Mouse (Mus musculus) kidney, postnatal 36 days (tissue): Measurements from ENCODE around the gene Gm3285.
A peak's percentile ranks its signal among the peaks of the same experiment; 100 is the strongest.

ENCODE experiments used
- DNase-seq, 2 experiments: peaks; one replicate each; pipeline ENCODE4 v3.0.0; 2021 to 2022; ENCODE audit warnings: mixed read lengths in 2 of 2

Gene Gm3285

GRCm38 (mm10) chr10:77861675-77862074 is at the start of gene Gm3285:
Gene Gm3285, plus strand, starts transcription at chr10:77861975.
- DNase-seq: no peak

- no peak for DNase-seq
Observed at GRCm38 (mm10) chr10:77814382-77814781, 47.4 kb upstream of the Gm3285 start, which contains the start of gene Gm2696. Gene Gm2696, plus strand, starts transcription at chr10:77814682.

GRCm38 (mm10) chr10:77815514-77815913 is 46.3 kb upstream of the Gm3285 start:
- DNase-seq: peak; percentile 3 to 53

GRCm38 (mm10) chr10:77818523-77818922 is 43.3 kb upstream of the Gm3285 start:
- no peak for DNase-seq

GRCm38 (mm10) chr10:77819203-77819602 is 42.6 kb upstream of the Gm3285 start:
- no peak for DNase-seq

GRCm38 (mm10) chr10:77826951-77827350 is 34.8 kb upstream of the Gm3285 start, which contains the start of gene Krtap10-4:
Gene Krtap10-4, minus strand, starts transcription at chr10:77827095.
- DNase-seq: no peak

- no peak for DNase-seq
Observed at GRCm38 (mm10) chr10:77835647-77836046, 26.1 kb upstream of the Gm3285 start, which contains the start of gene Krtap10-10. Gene Krtap10-10, plus strand, starts transcription at chr10:77835947.

DNA sequence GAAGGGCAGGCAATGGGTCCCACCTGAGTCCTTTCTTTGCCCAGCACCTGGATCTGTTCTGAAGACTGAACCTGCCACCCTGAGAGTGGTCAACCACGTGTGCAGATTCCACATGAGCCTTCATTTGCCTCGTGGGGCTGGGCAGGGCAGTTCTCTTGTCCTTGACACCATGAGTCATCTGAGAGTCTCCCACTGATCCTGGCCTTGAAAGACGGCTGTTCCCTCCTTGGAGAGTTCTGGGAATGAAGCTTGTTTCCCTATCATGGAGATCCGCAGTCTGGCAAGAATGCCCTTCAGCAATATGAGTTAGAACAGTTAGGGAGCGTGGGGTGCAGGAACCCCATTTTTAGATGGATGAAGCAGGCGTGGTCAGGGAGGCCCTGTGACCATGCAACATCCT is 22.8 kb upstream of the Gm3285 start:
- no peak for DNase-seq

- DNase-seq: no peak
Observed at GRCm38 (mm10) chr10:77846503-77846902, 15.3 kb upstream of the Gm3285 start, which contains the start of gene Gm36176. Gene Gm36176, plus strand, starts transcription at chr10:77846803.

- DNase-seq: no peak
Observed at GRCm38 (mm10) chr10:77846961-77847360, 14.8 kb upstream of the Gm3285 start.

- DNase-seq: no peak
Observed at GRCm38 (mm10) chr10:77847538-77847937, 14.2 kb upstream of the Gm3285 start.

DNA sequence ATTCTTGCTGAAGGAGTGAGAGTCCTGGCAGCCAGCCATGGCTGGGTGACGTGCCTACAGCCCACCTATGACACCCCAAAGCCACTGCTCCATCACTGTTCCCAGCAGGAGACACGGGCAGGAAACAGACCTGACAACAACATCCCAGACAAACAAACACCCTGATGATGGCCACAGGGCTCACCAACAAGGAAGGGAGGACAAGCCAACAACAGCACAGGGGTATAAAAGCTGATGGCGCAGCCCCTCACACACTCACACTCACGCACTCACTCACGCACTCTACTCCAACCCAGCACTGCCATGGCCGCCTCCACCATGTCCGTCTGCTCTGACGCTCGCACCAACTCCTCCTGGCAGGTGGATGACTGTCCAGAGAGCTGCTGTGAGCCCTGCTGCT is 9.2 kb upstream of the Gm3285 start, which contains the start of gene Gm10318:
Gene Gm10318 (plus strand): TSS at position 301 of the 400 bp plus-strand sequence.
- DNase-seq: no peak

DNA sequence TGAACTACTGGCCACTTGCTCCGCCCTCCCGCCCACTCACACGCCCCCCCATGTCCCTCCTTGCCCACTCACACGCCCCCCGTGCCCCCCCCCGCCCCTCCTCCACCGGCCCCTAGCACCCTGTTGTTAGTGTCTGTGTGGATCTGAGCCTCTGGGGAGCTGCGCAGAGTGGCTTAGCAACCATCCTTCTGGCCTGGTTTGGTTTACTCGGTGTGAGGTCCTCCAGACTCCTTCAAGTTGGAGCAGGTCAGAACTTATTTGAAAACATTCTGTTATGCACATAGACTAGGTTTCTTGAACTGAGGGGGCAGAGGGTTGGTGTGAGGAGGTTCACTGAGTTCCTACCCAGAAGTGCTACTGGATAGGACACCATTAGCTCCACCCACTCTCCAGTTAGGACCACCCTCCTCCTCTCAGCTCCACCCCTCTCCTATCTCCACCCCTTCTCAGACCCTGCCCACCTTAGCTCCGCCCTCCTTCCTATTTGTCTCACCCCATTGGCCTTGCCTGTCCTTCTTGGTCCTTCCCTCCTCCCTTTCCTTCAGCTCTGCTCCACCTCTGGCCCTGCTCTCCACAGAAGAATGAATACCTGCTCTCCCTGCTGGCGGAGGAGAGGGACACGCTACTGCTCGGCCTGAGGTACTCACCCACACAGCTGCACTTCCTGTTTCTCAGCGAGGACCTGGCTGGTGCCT is 2.4 kb downstream of the Gm3285 start:
- DNase-seq: peak; percentile 67 to 72

- DNase-seq: no peak
Observed at GRCm38 (mm10) chr10:77864762-77865143, 3.0 kb downstream of the Gm3285 start.

- peak in 1 of 2 experiments; percentile 9 for DNase-seq
Observed at GRCm38 (mm10) chr10:77867546-77867945, 5.8 kb downstream of the Gm3285 start.

GRCm38 (mm10) chr10:77869651-77870050 is 7.9 kb downstream of the Gm3285 start:
- DNase-seq: no peak

DNA sequence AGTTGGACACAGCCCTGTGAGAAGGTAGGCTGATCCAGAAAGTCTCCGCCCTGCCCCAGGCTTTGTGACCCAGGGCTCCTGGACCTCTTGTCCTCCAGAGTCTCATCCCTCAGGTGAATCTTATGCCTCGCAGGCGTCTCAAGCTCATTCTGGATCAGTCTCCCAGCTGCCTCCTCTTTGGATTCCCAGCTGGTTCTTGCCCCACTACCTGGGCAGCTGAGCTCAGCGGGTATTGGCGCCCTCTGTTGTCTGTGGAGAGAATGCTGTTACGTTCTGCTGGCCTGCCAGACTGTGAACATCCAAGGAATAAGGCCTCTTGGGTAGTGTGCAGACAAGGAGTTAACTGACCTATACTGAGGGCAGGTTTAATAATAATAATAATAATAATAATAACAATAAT is 17.2 kb downstream of the Gm3285 start:
- peak; percentile 33 to 73 for DNase-seq

DNA sequence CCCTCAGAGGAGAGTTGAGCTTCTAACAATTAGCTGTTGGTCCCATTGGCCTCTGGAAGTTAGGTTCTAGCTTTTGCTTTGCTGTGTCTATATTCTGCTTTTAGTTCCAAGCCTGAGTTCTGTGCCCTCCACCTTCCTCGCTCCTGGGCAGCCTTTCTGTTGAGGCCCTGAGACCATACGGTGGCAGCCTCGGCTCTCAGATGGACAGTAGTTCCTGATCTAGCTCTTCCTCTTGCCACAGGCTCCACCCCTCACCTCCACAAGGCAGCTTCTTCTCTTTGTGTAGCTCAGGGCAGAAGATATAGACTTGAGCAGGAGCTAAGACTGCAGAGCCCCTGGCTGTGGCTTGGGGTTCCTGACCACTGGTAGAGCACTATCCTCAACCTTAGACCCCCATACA is 18.5 kb downstream of the Gm3285 start:
- DNase-seq: no peak

DNA sequence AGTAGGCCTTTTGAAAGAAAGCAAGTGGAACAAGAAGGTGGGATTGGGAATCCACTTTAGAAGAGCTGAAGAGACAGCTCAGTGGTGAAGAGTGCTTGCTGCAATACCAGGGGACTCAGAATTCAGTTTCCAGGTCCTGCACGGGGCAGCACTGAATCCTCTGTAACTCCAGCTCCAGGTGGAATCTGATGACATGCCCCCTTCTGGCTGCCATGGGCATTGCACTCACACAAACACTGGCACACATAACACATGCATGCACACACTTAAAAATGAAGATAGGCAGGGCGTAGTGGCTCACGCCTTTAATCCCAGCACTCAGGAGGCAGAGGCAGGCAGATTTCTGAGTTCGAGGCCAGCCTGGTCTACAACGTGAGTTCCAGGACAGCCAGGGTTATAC is 20.8 kb downstream of the Gm3285 start:
- no peak for DNase-seq

GRCm38 (mm10) chr10:77886007-77886747 is 24.4 kb downstream of the Gm3285 start:
- no peak for DNase-seq

DNA sequence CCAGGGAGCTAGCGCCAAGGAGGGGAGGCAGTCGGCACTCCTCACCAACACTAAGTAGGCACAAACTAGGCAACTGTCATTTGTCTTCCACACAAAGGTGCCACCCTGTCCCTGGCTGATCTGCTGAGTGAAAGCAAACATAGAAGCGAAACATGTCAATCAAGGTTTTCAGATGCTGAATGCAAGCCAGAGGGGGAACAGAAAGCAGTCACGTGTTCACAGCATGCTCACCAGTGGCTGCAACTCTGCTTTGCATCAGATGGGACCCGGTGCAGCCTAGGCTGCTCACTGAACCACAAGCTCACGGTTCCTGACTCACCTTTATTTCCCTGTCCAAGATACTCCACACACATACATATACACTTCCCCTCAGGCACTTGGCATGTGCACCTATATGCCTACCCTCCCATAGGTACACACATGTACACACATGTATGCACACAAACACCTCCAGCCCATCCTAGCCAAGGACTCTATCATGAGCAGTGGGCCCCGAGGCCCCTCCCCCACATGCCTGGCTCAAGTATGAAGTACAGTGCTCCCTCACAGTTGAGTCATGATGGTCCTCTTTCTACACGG is 29.3 kb downstream of the Gm3285 start:
- no peak for DNase-seq

DNA sequence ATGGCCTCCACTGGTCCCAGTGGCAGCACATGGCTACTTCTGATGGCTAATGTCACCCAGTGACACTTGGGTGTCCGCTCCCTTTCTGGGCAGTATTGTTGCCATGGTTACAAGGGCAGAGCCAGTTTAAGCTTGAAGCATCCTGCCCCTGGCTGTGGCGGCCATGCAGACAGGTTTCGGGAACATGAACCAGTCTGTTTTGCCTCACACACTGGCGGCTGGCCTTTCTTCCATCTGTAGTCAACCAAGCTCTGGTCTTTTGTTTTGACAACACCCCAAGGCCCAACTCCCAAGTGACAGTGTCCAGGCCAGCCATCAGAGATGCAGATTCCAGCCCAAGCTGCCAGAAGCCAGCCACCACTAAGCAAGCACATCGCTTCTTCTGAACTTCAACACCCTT is 33.8 kb downstream of the Gm3285 start:
- DNase-seq: peak in 1 of 2 experiments; percentile 10

DNA sequence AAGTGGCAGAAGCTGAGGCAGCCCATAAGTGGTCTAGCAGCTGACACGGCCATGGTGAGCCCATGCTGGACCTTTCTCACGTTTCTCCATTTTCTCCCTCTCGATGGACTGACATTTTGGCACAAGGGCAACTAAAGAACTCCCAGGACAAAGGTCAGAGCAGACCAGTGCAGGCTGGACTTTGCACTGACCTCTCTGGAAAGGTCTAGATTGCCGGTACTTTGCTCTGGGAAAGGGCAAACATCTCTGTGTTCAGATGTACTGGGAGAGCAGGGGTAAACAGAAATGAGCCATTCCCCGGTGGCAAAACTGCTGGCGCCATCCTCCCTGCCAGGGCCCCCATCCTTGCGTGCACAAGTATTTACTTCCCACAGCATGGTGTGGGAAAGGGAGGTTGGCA is 38.4 kb downstream of the Gm3285 start:
- peak; percentile 41 to 62 for DNase-seq
